Mouse (Mus musculus): Measurements from ENCODE around the gene E330009J07Rik.

GRCm38 (mm10) chr6:40411085-40411484 lies 24.9 kb downstream of the E330009J07Rik start:
- TF ChIP-seq POLR2A (IDR thresholded peaks at IDR 0.05; ENCODE audit: low read depth, low read length) (no peak), CTCF (IDR thresholded peaks at IDR 0.05; ENCODE audit: extremely low read depth, insufficient read depth, insufficient read length, insufficient replicate concordance) (no peak)
